Comparison of ENCODE assay signal across 13 mouse cellular contexts in the genomic region with DNA sequence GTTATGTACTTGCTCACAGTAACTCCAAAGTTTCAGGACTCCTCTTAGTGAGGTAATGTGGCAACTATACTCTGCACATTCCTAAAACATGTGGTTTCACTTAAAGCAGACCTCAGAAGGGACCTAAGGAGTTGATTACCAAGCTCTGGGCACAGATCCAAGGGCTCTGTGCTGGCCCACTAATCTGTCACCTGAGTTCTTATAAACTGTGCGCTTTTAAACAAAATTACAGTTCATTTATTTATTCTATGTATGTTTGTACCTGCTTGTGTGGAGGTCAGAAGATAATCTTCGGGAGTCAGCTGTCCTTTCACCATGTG. TPM values are rescaled to one million over a fixed set of nuclear protein-coding genes. Genes with fewer than 3 reads are reported as not detected.
DNase-seq lines count a peak whose midpoint lies in the region; ATAC-seq and TF ChIP-seq lines count a peak whose summit lies in the region.
"Had no signal": no experiment of that assay in that cellular context is flagged by ENCODE, and none has a peak within 500 bp of the region (broad histone marks: within the 10 kb centered on the region; RNA-seq: fewer than 3 reads in every experiment).

No protein-coding gene starts in this region.

- no peaks in the 10 kb centered on the region for H3K36me3 ChIP-seq in heart, embryonic 15.5 days
- H3K36me3 ChIP-seq in heart, adult 2 months (ENCODE audit: control insufficient read depth, insufficient read depth, low read length): no peaks in the 10 kb centered on the region
- no peaks in the 10 kb centered on the region for H3K36me3 ChIP-seq in embryonic facial prominence, embryonic 10.5 days (replicated peaks)
- H3K36me3 ChIP-seq in lung, postnatal 0 days (ENCODE audit: insufficient read depth, low read length): no peaks in the 10 kb centered on the region
- H3K36me3 ChIP-seq: G1E; lung, embryonic 15.5 days had no signal

- no peak for DNase-seq in heart, adult 2 months
- peak; percentile 60 for DNase-seq in MN1 (ENCODE audit: low spot score)
- DNase-seq in embryonic facial prominence, embryonic 10.5 days (ENCODE audit: low spot score): peak; percentile 53
- DNase-seq in lung, postnatal 0 days (ENCODE audit: low spot score): peak; percentile 82
- DNase-seq in layer of hippocampus, adult 9-11 months: no peak
- DNase-seq in liver: no peak
- no peak for DNase-seq in adrenal gland, postnatal 25 days
- DNase-seq: heart, adult 11 months; right cerebral cortex, postnatal 4 days; thymus, adult 2 months had no signal

- H3K79me2 ChIP-seq in heart, adult 2 months (replicated peaks; ENCODE audit: control insufficient read depth, insufficient read depth, low read length): no peaks in the 10 kb centered on the region

- intact Hi-C loops in heart, adult 2 months (cut with DNase I): no loop called here

- WGBS in heart, embryonic 15.5 days: 43% methylated on average over 2 of the region's 2 CpGs
- WGBS in heart, adult 2 months: 68% methylated on average over 2 of the region's 2 CpGs
- 40% methylated on average over 2 of the region's 2 CpGs for WGBS in embryonic facial prominence, embryonic 10.5 days
- WGBS in lung, postnatal 0 days: 16% methylated on average over 2 of the region's 2 CpGs

- H3K4me1 ChIP-seq in heart, embryonic 15.5 days (replicated peaks): peaks cover 6% of the 10 kb centered on the region
- H3K4me1 ChIP-seq in heart, adult 2 months (ENCODE audit: control insufficient read depth, insufficient read depth, low read length): no peaks in the 10 kb centered on the region
- H3K4me1 ChIP-seq in embryonic facial prominence, embryonic 10.5 days: peaks cover 44% of the 10 kb centered on the region
- H3K4me1 ChIP-seq in lung, postnatal 0 days (ENCODE audit: insufficient read depth, low read depth, low read length): no peaks in the 10 kb centered on the region; the same call in 1 of the 2 replicates

- H3K27ac ChIP-seq in heart, embryonic 15.5 days: no peak overlapping the region
- H3K27ac ChIP-seq in heart, adult 2 months: no peak overlapping the region
- peak overlapping the region; percentile 37; the same call in 1 of the 2 replicates for H3K27ac ChIP-seq in embryonic facial prominence, embryonic 10.5 days (replicated peaks)
- H3K27ac ChIP-seq in lung, postnatal 0 days (ENCODE audit: low read length): no peak overlapping the region
- H3K27ac ChIP-seq: lung, embryonic 15.5 days had no signal

- no peak for TF ChIP-seq POLR2A in heart, adult 2 months (IDR thresholded peaks at IDR 0.05; ENCODE audit: insufficient read depth, low read depth, low read length)

- H3K4me3 ChIP-seq in heart, embryonic 15.5 days: no peak overlapping the region
- no peak overlapping the region for H3K4me3 ChIP-seq in heart, adult 2 months
- no peak overlapping the region for H3K4me3 ChIP-seq in embryonic facial prominence, embryonic 10.5 days
- no peak overlapping the region for H3K4me3 ChIP-seq in lung, postnatal 0 days (ENCODE audit: low read depth, low read length)
- H3K4me3 ChIP-seq: lung, embryonic 15.5 days had no signal

- no peak overlapping the region for H3K9ac ChIP-seq in heart, embryonic 15.5 days
- H3K9ac ChIP-seq in heart, adult 2 months (ENCODE audit: low read depth, low read length): no peak overlapping the region
- H3K9ac ChIP-seq in lung, postnatal 0 days (replicated peaks; ENCODE audit: low read depth): no peak overlapping the region
- H3K9ac ChIP-seq: lung, embryonic 15.5 days had no signal

- TF ChIP-seq CTCF in heart, adult 2 months (IDR thresholded peaks at IDR 0.05): no peak
- TF ChIP-seq CTCF in lung, postnatal 0 days (IDR thresholded peaks at IDR 0.05): no peak

- no peak overlapping the region for H3K4me2 ChIP-seq in heart, embryonic 15.5 days
- H3K4me2 ChIP-seq in lung, postnatal 0 days (replicated peaks; ENCODE audit: low read depth, low read length): no peak overlapping the region
- H3K4me2 ChIP-seq: lung, embryonic 15.5 days had no signal

- H3K27me3 ChIP-seq in heart, embryonic 15.5 days: no peaks in the 10 kb centered on the region
- H3K27me3 ChIP-seq in heart, adult 2 months (ENCODE audit: control insufficient read depth, insufficient read depth, low read length): no peaks in the 10 kb centered on the region
- no peaks in the 10 kb centered on the region for H3K27me3 ChIP-seq in embryonic facial prominence, embryonic 10.5 days (replicated peaks; ENCODE audit: low read depth, poor library complexity, severe bottlenecking)
- H3K27me3 ChIP-seq in lung, postnatal 0 days (replicated peaks; ENCODE audit: insufficient read depth, low read length): no peaks in the 10 kb centered on the region
- H3K27me3 ChIP-seq: lung, embryonic 15.5 days had no signal

- ATAC-seq in heart, embryonic 15.5 days (replicated peaks; ENCODE audit: insufficient number of reproducible peaks, insufficient read depth, low FRiP score, low read depth): 0 out of 2 replicates have a peak, but pooled peaks have one; percentile 14
- peak; percentile 85 for ATAC-seq in lung, postnatal 0 days

- H3K9me3 ChIP-seq in heart, embryonic 15.5 days (replicated peaks): no peaks in the 10 kb centered on the region
- no peaks in the 10 kb centered on the region for H3K9me3 ChIP-seq in embryonic facial prominence, embryonic 10.5 days
- no peaks in the 10 kb centered on the region for H3K9me3 ChIP-seq in lung, postnatal 0 days (ENCODE audit: low read length)
- H3K9me3 ChIP-seq: G1E; lung, embryonic 15.5 days had no signal

- TF ChIP-seq EP300 in heart, adult 2 months (IDR thresholded peaks at IDR 0.05; ENCODE audit: insufficient read depth, low read depth, low read length): no peak
- TF ChIP-seq EP300 in lung, postnatal 0 days (IDR thresholded peaks at IDR 0.05): no peak

RNA-seq across cellular contexts. Expression of gene Nr5a1, which starts 57.1 kb away (rescaled TPM):
- polyA plus RNA-seq in heart, embryonic 15.5 days (2015; fragmentation: Nextera tagmentation; extraction: Ambion mirVana): 0.04 TPM in 1 of 2 replicates, not detected in the other
- not detected for total RNA-seq in heart, adult 2 months (2021)
- polyA plus RNA-seq in heart, adult 2 months (2012; rRNA removed): 0.06 and 0.16 TPM in 2 replicates
- 0.34 and 0.97 TPM in 2 replicates for polyA plus RNA-seq in embryonic facial prominence, embryonic 10.5 days (2016; fragmentation: Nextera tagmentation; extraction: Ambion mirVana)
- 0.08 and 0.15 TPM in 2 replicates for polyA plus RNA-seq in lung, postnatal 0 days (2015; fragmentation: Nextera tagmentation; extraction: Ambion mirVana)
- total RNA-seq in adrenal gland, postnatal 25 days (2021): 642 and 788 TPM in 2 replicates

Comparison
In these comparisons a context has a peak if more than half of its experiments do, and no peak if none do; other contexts are left out.
1. DNase-seq: peak in MN1 (single experiment), embryonic facial prominence, embryonic 10.5 days (single experiment) and lung, postnatal 0 days (single experiment); none in heart, adult 2 months (0 of 2), layer of hippocampus, adult 9-11 months (single experiment), liver (single experiment) and adrenal gland, postnatal 25 days (single experiment).